Mouse (Mus musculus) testis, adult 2 months (tissue): ENCODE results near the gene Rasgef1c.

Experiments
- CTCF ChIP-seq: fragments of 200-500 bp; IDR thresholded peaks from 2 replicates; pipeline ENCODE4 v1.5.1; 2012; ENCODE audit warnings: low read depth, mild to moderate bottlenecking, inconsistent platforms, low read length, moderate library complexity; ENCODE audit not compliant: control insufficient read depth, insufficient read depth, insufficient replicate concordance
- POLR2A ChIP-seq: fragments of 200-500 bp; IDR thresholded peaks from 2 replicates; pipeline ENCODE4 v1.6.1; 2012; ENCODE audit warnings: low read depth, mild to moderate bottlenecking, inconsistent platforms, low read length, moderate library complexity; ENCODE audit not compliant: control insufficient read depth

DNA sequence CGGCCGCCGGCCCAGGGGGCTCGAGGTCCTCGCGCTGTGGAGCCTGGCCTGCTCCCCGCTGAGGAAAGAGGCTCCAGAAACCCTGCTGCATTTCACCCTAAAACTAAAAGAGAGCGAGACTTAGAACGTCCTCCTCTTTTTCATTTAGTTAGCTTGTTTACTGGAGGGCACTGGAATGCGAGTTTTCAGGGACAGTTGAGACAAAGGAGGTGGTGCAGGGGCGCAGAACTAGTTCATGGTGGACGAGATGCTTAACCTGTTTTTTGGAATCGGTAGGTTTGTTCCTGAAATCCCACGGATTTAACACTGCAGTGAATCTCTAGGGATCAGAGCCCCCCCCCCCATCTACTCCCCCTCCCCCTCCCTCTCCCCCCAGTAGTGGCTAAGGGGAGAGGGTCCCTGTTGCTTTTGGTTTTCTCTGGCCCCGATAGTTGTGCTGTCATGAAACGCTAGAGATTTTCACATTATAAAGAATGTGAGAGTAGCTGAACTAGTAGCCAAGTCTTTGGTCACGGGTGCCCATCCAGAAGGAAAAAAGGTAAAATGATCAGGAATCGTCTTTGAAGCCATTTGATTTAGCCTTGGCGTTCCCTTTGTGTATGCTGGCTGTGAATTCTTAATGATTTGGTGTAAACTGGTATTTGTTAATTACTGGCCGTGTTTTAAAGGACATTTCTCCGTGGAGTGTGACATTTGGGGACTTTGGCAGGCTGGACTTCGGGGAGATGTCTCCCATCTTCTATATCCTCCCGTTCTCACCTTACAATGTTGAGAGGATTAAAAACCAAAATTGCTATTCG lies 124.3 kb downstream of the Rasgef1c start:
- TF ChIP-seq CTCF: no peak
- no peak for TF ChIP-seq POLR2A
